Mouse (Mus musculus) right cerebral cortex, postnatal 4 days (tissue): ENCODE measurements around the gene Coasy.
A peak's percentile ranks its signal among the peaks of the same experiment; 100 is the strongest.

Experiments
- DNase-seq: peaks from one replicate; pipeline ENCODE4 v3.0.0-alpha.2; 2022

Coasy gene

DNA sequence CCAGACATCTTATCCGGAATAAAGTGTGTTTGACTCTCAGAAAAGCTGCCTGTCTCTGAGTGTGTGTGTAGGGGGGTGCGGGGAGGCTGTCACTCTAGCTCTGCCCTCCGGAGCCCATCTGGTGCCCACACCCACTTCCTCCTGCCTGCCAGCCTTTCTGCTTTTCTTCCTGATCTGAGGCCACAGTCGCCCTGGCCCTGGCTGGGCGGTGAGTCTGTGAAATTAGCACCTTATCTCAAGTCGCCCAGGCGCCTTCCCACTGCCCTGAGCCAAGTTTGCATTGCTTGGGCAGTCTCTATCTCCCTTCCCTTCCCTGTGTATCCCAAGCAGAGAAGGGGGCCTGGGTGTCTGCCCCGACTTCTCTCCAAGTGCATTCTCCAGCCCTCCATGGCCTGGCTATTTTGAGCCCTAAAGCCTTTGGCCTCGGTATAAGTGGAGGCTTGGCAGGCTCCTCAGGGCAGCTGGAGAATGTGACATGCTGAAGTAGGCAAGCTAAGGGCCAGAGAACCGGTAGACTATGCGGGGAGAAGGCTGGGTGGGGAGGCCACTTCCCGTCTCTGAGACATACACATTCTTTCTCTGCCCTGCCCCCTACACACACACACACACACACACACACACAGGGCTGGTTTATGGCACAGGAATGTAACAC is 18.6 kb upstream of the Coasy start:
- DNase-seq = no peak

DNA sequence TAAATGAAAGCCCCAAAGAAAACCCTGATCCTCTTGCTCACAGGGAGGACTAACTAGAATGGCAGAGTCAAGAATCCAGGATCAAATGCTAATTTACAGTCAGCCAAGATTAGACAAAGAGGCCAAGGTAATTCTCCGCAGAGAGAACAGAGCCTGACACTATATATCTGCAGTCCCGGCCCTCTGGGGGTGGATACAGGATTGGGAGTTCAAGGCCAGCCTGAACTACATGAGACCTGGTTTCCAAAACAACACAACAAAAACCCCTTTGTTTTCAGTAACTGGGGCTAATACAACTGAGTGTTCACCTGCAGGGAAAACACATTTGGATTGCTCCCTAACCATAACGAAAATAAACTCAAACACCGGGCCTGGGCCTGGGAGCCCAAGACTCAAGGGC is 17.9 kb upstream of the Coasy start:
- DNase-seq = no peak

DNA sequence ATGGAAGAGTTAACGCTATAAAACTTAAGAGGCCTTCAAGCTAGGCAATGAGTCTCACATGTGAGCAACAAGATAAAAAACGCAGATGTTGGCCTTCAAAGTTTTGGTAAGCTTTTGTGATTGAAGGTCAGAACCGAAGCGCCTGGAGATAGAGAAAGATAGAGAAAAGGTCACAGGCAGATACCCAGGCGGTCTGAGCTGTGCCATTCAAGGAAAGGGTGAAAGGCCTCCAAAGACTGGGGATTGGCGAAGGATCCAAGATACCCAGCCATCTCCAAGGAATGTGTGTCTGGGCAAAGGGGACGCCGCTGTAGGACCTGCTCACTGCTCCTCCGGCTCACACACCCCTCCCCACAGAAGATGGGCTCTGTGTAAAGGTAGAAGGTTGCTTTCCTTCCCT is 17.4 kb upstream of the Coasy start:
- DNase-seq = no peak

DNA sequence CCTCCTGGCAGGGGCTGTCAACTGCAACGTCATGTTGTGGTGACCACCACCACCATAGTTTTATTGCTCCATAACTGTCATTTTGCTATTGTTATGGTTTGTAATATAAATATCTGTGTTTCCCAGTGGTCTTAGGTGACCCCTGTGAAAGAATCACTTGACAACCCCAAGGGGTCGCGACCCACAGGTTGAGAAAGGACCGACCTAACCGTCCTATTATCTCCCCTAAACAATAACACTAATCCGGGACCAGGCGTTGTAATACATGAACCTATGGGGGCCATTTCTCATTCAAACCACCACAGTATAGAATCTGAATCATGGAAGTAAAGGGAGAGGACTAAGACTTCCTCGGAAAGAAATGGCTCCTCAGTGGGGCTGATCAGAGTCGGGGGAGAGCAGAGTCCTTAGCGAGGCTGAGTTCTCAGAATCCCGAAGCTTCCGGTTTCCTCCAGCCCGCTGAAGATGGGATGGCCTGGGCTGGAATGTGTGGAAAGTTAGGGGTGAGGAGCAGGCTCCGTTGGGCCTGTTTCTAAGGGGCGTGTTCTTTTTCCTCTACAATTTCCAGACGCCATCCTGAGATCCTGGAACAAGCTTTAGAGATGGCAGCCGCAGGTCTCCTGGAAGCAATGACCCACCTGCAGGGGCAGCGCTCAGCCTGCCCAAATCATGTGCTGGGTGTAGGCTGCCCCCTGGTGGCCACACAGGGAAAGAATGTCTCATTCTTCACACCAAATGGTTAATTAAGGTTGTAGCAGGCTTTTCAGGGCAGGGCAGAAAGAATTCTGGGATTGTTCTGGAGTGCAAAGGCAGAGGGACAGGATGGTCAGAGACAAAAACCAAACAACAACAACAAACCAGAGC is 15.6 kb upstream of the Coasy start:
- DNase-seq = peak; percentile 83

DNA sequence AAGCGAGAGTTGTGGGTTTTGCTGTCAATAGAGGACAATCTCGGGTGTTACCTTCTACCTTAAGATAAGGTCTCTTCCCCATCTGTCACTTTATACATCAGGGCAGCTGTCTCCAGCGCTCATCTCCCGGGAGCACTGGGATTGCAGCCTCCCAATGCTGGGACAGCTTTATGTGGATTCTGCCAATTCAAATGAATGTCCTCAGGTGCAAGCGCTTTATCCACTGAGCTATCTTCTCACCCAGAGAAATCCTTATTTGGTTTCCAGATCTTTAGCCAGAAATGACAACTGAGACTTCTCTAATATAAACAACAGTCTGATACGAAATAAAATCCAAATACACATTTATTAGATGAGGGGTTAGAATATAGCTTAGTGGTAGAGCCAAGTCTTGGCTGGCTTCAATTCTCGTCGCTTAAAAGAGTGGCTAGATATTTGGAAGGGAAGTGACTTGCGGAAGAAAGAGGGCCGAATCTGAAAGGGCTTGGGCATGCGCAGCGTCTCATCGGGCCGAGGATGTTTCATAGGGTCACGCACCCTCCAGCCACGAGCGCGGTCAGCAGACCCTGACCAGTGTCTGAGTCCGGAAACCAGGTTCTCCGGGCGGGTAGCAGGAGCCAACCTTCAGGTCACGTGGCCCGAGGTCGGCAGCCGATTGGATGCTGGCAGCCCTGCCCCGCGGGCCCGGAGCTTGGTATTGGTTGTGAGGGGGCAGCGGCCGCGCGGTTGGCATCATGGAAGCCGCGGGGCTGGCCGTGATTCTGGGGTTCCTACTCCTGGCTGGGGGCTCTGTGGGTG is 12.8 kb upstream of the Coasy start, which contains the start of gene Naglu:
Gene Naglu (plus strand): TSS at position 622 of the 798 bp plus-strand sequence.
- peak; percentile 95 for DNase-seq

DNA sequence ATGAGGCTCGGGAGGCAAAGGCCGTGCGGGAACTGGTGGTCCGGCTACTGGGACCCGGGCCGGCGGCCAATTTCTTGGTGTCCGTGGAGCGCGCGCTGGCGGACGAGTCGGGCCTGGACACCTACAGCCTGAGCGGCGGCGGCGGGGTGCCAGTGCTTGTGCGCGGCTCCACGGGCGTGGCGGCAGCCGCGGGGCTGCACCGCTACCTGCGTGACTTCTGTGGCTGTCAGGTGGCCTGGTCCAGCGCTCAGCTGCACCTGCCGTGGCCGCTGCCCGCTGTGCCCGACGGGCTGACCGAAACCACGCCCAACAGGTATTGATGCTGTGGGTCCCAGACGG is 12.2 kb upstream of the Coasy start:
- no peak for DNase-seq

DNA sequence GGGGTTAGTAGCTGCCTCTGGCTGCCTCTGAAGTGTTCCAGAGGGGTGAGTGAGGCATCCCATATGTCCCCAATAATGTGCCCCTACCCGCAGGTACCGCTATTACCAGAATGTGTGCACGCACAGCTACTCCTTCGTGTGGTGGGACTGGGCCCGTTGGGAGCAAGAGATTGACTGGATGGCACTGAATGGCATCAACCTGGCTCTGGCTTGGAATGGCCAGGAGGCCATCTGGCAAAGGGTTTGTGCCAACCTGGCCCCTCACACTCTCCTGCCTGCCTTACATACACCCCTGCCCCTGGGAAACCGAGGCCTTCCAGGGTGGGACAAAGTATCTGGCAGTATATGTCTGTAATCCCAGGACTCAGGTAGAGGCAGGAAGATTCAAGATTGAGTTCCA is 11.4 kb upstream of the Coasy start:
- DNase-seq = no peak

DNA sequence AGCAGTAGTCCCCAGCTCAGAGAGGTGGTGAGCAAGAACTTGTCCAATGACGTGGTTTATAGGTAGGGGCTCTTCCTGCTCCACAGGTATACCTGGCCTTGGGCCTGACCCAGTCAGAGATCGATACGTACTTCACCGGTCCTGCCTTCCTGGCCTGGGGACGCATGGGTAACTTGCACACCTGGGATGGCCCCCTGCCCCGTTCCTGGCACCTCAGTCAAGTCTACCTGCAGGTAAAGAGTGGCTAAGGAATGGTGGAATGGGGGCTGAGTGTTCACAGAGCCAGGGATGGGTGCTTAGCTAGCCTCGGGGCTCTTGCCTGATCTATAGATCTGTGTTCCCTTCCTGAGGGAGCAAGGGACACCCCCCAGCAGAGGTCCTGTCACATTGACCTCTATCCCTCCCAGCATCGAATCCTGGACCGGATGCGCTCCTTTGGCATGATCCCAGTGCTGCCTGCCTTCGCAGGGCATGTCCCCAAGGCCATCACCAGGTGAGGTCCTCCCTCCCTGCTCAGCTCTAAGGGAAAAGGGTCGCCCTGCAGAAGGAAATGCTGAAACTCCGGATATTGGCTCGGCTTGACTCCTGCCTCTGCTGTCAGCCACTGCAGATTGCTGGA is 10.4 kb upstream of the Coasy start:
- DNase-seq = no peak

DNA sequence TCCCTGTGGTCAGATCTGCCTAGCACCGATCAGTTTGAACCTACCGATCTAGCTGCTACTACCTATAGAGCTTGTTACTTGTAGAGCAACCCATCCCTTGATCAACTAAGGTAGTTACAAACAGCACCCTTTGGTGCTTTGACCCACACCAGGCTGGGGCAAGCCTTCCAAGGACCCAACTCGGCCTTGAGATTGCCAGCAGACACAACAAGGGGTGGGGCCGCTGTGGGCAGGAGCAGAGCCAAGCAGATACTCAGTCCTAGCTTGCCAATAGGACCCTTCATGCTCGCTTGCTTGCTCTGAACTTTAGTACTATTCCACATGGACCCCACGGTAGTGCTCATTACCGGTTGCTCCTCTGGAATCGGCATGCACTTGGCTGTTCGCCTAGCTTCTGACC is 4.2 kb upstream of the Coasy start, which contains the start of gene Hsd17b1:
Gene Hsd17b1 (plus strand): TSS at position 291 of the 400 bp plus-strand sequence.
- DNase-seq = no peak

DNA sequence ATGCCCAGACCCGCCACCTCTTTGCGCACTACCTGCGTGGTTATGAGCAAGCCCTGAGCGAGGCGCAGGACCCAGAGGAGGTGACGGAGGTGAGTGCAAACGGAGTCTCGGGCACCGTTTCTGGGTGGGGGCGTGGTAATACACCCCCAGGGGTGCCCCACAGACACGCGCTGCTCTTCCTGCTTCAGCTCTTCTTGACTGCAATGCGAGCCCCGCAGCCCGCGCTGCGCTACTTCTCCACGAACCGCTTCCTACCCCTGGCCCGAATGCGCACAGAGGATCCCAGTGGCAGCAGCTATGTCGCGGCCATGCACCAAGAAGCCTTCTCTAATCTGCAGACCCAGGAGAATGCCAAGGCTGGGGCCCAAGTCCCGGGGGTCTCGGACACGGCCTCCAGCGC is 2.6 kb upstream of the Coasy start:
- no peak for DNase-seq

DNA sequence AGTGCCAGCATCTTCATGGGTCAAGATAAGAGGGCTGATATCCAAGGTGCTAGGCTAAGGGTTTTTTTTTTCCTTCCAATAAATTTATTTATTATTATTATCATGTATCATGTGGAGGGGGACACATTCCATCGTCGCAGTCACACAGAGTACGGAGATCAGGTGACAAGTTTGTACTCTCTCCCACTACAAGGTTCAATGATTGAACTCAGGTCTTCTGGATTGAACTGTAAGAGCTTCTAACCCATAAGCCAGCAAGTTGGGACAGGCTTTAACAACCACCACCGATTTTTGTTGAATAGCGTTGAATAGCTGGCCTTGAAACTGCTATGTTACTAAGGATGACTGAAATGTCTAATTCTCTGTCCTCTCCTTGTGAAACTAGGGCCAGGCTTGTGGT is 1.9 kb upstream of the Coasy start:
- DNase-seq = no peak

DNA sequence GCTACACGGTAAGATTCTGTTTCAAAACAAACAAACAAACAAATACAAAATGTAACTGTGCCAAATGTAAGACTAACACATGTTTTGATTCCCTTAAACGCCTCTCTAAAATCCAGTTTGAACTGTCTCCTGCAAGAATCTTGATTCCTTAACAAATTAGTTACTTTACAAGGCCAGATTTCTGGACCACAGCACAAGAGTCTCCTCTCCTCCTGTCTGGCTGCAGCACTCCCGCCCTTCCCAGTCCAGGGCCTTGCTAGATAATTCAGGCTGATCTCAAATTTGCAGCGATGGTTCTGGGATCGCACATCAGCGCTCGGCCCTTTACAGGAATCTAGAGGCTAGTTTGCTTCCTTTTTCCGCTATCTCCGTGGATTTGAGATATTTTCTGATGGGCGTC is 706 bp upstream of the Coasy start:
- no peak for DNase-seq

DNA sequence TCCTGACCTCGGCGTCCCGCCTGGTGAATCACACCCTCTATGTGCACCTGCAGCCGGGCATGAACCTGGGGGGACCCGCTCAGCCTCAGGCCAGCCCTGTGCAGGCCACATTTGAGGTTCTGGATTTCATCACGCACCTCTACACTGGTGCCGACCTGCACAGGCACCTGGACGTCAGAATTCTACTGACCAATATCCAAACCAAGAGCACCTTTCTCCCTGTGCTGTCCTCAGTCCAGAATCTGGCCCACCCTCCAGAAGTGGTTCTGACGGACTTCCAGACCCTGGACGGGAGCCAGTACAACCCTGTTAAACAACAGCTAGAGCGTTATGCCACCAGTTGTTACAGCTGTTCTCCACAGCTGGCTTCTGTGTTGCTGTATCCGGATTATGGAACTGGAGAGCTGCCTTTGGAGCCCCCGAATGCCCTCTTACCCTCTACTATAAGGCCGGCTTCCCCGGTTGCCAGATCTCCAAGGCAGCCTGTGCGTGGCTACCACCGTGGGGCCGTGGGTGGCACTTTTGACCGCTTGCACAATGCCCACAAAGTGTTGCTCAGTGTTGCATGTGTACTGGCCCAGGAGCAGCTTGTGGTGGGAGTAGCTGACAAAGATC is 825 bp downstream of the Coasy start:
- DNase-seq = no peak

DNA sequence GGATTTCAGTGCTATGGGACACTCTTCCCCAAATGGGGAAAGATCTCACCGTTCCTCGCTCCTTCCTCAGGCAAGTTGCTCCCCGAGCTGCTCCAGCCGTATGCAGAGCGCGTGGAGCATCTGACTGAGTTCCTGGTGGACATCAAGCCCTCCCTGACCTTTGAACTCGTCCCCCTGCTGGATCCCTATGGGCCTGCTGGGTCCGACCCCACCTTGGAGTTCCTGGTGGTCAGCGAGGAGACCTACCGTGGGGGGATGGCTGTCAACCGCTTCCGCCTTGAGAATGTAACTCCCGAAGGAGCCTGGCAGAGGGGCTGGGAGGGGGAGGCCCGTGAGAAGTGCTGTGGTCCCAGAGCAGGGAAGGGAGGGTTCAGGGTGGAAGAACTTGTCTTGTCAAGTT is 1.9 kb downstream of the Coasy start:
- DNase-seq = no peak

DNA sequence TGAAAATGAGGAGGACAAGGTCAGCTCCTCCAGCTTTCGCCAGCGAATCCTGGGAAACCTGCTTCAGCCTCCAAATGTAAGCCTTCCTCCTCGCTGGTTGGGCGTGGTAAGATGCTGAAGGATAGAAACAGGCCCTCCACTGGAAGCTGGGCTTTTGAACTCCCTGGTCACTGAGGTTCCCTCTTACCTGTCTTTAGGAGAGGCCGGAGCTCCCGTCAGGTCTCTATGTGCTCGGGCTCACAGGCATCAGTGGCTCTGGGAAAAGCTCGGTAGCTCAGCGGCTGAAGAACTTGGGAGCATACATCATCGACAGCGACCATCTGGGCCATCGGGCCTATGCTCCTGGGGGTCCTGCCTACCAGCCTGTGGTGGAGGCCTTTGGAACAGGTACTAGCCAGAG is 2.4 kb downstream of the Coasy start:
- no peak for DNase-seq

DNA sequence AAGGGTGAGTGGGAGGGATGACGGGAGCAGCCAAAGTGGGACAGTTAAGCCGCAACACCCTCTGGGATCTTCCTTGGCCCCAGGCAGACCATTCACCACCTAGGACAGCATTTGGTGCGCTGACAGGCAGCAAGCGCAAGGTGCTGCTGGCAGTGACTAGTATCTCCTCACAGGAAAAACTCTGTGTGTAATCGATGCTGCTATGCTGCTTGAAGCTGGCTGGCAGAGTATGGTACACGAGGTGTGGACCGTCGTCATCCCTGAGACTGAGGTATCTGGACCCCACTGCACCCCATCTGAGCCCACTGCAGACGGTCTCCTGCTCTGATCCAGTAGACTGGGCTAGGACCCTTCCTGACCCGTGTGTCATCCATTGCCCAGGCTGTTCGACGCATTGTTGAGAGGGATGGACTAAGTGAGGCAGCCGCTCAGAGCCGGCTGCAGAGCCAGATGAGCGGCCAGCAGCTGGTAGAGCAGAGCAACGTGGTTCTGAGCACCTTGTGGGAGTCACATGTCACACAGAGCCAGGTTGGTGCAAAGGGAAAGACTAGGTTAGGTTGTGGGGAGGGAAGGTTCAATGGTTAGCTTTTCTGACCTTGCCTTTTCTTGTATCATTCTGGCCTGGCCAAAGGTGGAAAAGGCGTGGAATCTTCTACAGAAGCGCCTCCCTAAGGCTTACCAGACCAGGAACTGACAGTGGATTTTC is 3.4 kb downstream of the Coasy start:
- DNase-seq = no peak

DNA sequence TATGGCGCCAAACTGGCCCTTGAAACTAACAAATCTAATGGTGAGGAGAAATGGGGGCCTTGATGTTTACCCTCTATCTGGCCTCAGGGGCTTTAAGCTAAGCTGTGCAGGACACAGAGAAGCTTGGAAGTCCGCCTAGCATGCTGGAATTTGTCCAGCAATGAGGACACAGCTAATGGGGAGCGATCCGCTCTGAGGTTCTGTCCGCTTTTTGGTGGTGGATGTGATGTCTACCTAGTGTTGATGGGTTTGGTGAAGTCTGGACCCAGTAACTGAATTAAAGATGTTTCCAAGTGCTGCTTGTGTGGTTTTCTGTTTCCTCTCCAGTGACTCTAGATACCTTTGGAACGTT is 3.9 kb downstream of the Coasy start:
- DNase-seq = no peak

DNA sequence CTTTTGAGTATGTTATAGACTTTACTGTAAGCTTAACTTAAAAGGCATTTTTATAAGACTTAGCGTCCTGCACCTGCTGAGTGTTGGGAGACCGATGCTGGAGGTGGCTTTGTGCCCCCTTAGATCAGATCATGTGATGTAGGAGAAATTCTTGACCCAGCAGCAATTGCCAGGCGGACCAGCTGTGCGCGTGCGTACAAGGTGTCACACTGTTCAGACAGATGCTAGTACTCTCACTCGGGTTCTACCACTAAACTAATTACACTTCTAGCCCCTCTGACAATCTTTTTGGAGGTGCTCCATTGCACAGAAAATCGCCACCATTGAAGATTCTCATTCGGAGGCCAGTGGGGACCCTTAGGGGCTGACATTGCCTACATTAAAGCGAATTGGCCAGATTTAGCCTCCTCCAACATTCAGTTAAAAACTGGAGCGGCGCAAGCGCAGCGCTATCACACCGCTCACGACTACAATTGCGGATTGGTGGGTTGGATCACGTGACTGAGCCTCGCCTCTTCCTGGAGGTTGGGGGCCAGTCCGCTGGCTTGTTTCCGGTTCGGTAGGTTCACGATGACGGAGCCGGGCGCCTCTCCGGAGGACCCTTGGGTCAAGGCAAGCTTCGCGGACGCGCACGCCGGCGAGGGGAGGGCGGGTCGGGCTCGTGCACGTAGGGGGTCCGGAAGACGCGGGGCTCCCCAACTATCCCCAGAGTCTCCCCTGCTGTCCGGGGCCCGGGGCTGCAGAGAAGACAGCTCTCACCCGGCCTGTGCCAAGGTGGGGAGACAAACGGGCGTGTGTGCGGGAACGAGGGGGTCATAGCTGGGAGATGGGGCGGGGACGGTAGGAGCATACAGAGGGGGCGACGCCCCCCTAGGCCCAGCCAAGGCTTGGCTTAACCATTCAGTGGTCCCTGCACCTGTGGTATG is 4.7 kb downstream of the Coasy start, which contains the start of gene Mlx:
Gene Mlx (plus strand): TSS at position 522 of the 926 bp plus-strand sequence.
- DNase-seq = peak; percentile 87

DNA sequence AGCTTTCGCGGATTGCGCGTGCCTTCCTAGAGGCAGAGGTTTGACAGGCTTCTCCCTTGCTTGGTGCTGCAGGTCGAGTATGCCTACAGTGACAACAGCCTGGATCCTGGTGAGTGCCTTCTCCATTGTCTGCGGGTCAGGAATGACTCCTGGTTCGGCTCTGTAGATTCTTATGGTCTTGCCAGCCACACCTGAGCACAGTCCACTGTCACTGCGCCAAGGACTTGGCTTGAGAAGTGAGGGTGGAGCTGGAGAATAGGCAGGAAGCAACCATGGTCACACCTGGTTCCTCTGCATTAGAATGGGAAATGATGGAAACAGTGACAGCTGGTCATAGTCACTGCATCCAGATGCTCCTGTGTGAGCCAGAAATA is 5.3 kb downstream of the Coasy start:
- DNase-seq = no peak

DNA sequence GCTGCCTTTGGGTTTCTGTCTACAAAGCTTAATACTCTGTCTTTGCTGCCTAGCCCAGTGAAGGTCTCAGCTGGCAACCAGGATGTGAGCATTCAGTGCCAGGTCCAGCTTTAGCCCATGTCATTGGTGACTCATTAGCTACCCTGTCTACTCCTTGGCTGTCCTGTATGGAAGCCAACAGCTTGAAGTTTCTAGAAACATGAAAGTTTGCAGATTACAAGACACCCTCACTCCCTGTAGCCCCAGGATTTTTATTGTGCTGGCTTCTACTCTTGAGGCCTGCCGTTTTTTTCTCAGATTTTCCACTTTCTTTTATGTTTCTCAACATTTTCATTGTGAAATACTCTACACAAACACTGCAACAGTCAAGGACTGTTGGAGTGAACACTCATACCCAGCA is 7.6 kb downstream of the Coasy start:
- DNase-seq = no peak

DNA sequence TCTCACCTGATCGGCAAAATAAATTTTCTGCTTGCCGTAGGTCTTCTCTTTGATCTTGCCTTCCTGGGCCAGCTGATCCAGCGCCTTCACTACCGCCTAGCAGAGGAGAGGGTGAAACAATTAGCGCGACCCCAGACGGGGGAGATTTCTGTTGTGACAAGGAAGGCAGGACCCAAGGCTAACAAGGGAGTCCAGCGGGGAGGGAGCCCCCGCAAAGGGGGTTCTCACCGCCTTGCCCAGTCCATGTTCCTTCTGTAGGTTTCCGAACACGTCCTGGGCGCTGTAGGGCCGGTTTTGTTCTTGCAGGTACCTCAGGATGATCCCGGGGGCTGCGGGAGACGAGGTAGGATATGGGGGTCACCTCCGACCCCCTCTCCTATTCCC is 12.6 kb downstream of the Coasy start:
- DNase-seq = no peak
